Mouse (Mus musculus) cerebellum, adult 2 months (tissue): ENCODE results near the gene Scgb1b30. TPM values are rescaled to one million over a fixed set of nuclear protein-coding genes. Genes with fewer than 3 reads are reported as not detected.

ENCODE experiments used
- DNase-seq, 2 experiments: peaks; one replicate each; pipeline ENCODE4 v3.0.0; 2021
- H3K27ac ChIP-seq: fragments of 200-500 bp; 2 replicates; pipeline ENCODE4 v1.5.1; 2012; ENCODE audit warnings: low read length, control low read depth, inconsistent platforms; ENCODE audit not compliant: insufficient read depth
- H3K27me3 ChIP-seq: fragments of 200-500 bp; 2 replicates; pipeline ENCODE4 v1.6.1; 2012; ENCODE audit warnings: inconsistent platforms, mild to moderate bottlenecking, low read length, moderate library complexity; ENCODE audit not compliant: control insufficient read depth, insufficient read depth
- H3K4me1 ChIP-seq: fragments of 200-500 bp; 2 replicates; pipeline ENCODE4 v1.6.1; 2011; ENCODE audit warnings: low read length; ENCODE audit not compliant: control insufficient read depth, insufficient read depth
- H3K4me3 ChIP-seq: fragments of 200-500 bp; replicated peaks from 2 replicates; pipeline ENCODE3; 2011; ENCODE audit warnings: mild to moderate bottlenecking, low read depth, low read length, control low read depth; ENCODE audit not compliant: insufficient read depth
- CTCF ChIP-seq: fragments of 200-500 bp; IDR thresholded peaks from 2 replicates; pipeline ENCODE4 v1.5.1; 2011; ENCODE audit warnings: low read depth, mild to moderate bottlenecking, control low read depth, low read length, moderate library complexity, borderline replicate concordance; ENCODE audit not compliant: insufficient read depth
- POLR2A ChIP-seq: fragments of 200-500 bp; IDR thresholded peaks from 2 replicates; pipeline ENCODE4 v1.6.1; 2011; ENCODE audit warnings: low read length, control low read depth, borderline replicate concordance; ENCODE audit not compliant: insufficient read depth
- WGBS: fragments of 180-500 bp; shearing (Covaris S2); methylation state at CpG from one replicate; pipeline ENCODE4 v1.1.7; 2018; 5-methylcytosine and 5-hydroxymethylcytosine counted together
- polyA plus RNA-seq: library from polyadenylated mRNA; depleted of rRNA; stranded (reverse); fragments of >200 nt; gene quantifications from 2 replicates; pipeline ENCODE4 v1.2.3, GENCODE M21; 2012; rRNA removed

Gene Scgb1b30
- polyA plus RNA-seq, 1 experiment, result not detected

- no peak for TF ChIP-seq POLR2A
- no peak for TF ChIP-seq CTCF
- no peaks in the 10 kb centered on the region for H3K27me3 ChIP-seq
- no peaks in the 10 kb centered on the region for H3K4me1 ChIP-seq
- no peak overlapping the region for H3K4me3 ChIP-seq
- H3K27ac ChIP-seq, result no peak overlapping the region
- DNase-seq, result no peak
- WGBS, result 89% methylated on average over 13 of the region's 13 CpGs
These were observed 45.9 kb downstream of the Scgb1b30 start for GRCm38 (mm10) chr7:34141123-34141522.

GRCm38 (mm10) chr7:34147193-34147592 lies 52.0 kb downstream of the Scgb1b30 start:
- no peak overlapping the region for H3K4me3 ChIP-seq
- DNase-seq, result no peak
- TF ChIP-seq CTCF (no peak), POLR2A (no peak)
- WGBS, result 96% methylated on average over 4 of the region's 4 CpGs
- no peaks in the 10 kb centered on the region for H3K4me1 ChIP-seq
- H3K27me3 ChIP-seq, result no peaks in the 10 kb centered on the region
- no peak overlapping the region for H3K27ac ChIP-seq

Other genes starting within 250 kb of the Scgb1b30 start
- not detected in 2 replicates for gene Scgb2b26, start 150.4 kb upstream of the Scgb1b30 start, polyA plus RNA-seq
- not detected in 2 replicates for gene Scgb2b27, start 81.5 kb upstream of the Scgb1b30 start, polyA plus RNA-seq
- not detected in 2 replicates for gene Scgb1b27, start 73.9 kb upstream of the Scgb1b30 start, polyA plus RNA-seq
- gene Wtip, start 37.8 kb downstream of the Scgb1b30 start, polyA plus RNA-seq, result 6.0 and 6.1 TPM in 2 replicates
- 106 and 110 TPM in 2 replicates for gene Uba2, start 74.2 kb downstream of the Scgb1b30 start, polyA plus RNA-seq
- 40.0 and 41.8 TPM in 2 replicates for gene Pdcd2l, start 101.2 kb downstream of the Scgb1b30 start, polyA plus RNA-seq
- gene Gpi1, start 134.9 kb downstream of the Scgb1b30 start, polyA plus RNA-seq, result 611 and 659 TPM in 2 replicates
- gene Gm6096, start 155.6 kb downstream of the Scgb1b30 start, polyA plus RNA-seq, result not detected in 2 replicates
- gene 4931406P16Rik, start 218.1 kb downstream of the Scgb1b30 start, polyA plus RNA-seq, result 32.8 and 35.9 TPM in 2 replicates